Mouse (Mus musculus) B cell, adult 2 months (primary cell): Measurements from ENCODE around the gene Kcng3.
A peak's percentile ranks its signal among the peaks of the same experiment; 100 is the strongest.

ENCODE experiments used
- DNase-seq, 2 experiments: peaks; one replicate each; pipeline ENCODE4 v3.0.0; 2022

Gene Kcng3

DNA sequence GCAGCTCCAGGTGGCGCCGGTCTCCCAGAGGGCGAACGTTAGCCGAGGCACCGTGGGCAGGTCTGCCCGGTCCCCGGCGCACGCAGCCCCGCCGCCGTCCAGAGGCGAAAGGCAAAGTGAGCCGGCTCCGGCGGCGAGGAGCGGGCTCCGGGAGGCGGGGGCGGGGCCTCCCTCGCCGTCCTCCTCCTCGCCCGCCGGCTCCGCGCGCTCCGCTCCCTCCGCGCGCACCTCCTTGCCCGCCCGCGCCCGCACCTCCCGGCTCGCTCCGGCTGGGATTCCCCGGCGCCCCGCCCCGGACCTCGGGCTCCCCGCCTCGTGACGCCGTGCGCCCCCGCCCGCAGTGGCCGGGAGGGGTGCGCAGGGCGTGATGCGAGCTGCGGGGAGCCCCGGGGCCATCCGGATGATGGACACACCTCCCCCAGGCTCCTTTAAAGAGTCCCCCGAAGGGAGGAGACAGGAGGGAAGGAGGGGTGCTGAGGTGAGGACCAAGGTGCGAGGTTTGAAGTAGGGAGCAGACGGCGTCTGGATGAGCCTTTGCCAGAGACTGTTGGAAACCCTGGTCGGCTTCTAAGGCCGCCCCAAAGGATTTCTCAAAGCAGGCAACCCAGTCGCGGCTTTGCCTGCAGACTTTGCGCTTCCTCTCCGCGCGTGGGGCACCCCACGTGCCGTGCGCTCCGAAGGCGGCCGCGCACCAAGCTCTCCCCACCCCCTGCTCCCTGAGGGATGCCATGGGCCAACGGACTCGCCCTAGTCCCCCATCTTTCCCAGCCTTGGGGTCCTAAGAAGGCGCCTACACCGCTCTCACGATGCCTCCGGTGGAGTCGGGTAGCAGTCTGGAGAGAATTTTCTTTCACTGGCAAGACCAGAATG, at the start of gene Kcng3:
Gene Kcng3, minus strand, starts transcription at position 113 of the 870 bp plus-strand sequence.
- peak; percentile 42 to 58 for DNase-seq

DNA sequence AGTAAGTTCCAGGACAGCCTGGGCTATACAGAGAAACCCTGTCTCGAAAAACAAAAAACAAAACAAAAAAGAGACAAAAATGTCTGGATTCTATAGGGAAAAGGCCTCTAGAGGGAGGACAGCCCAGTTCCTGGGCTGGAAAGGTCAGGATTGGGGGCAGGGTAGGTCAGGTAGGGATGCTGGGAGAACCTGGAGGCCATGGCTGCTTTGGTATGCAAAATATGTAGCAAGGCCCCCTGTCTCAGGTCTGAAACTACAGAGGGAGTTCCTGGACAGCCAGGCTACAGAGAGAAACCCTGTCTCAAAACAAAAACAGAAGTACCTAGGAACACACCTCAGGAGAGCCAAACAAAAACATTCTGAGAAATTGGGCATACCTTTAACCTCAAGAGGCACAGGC, 45.7 kb upstream of the Kcng3 start:
- no peak for DNase-seq

DNA sequence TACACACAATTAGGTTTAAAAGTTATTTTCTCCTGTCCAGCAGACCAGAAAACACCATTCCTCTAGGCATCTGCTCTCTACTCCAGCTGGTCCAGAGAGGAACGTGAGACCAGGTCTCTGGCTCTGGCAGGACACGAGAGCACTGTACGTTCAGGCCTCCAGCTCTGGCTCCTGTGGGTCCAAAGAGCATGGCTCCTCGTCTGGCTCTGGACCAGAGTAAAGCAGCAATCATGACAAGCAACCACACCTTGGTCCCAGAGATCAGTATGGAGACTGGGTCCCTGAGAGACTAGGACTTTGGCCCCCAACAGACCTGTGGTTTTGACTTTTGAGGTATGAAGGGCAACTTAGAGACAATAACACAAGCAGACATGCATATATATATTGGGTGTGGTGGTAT, 41.0 kb upstream of the Kcng3 start:
- DNase-seq, result no peak

GRCm38 (mm10) chr17:83667934-83668690, 36.4 kb upstream of the Kcng3 start:
- no peak for DNase-seq

- DNase-seq, result peak; percentile 30 to 31
Observed at GRCm38 (mm10) chr17:83666597-83667287, 35.0 kb upstream of the Kcng3 start.

- no peak for DNase-seq
Observed at GRCm38 (mm10) chr17:83664761-83665160, 33.1 kb upstream of the Kcng3 start.

DNA sequence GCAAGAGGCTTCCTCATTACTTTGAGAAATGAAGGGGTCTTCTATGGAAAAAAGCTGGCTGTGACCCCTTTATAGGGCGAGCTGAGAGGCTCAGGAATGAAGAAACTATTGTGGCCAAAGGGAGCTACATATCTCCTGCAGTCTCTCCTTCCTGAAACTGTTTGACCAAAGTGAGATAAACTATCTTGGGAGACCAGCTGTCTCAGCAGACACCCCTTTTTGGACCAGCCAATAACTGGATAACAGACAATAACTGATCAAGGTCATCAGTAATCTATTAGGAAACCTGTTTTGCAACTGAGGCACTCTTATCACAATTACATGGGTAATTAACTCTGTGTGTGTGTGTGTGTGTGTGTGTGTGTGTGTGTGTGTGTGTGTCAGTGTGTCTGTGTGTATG, 27.2 kb upstream of the Kcng3 start:
- no peak for DNase-seq

DNA sequence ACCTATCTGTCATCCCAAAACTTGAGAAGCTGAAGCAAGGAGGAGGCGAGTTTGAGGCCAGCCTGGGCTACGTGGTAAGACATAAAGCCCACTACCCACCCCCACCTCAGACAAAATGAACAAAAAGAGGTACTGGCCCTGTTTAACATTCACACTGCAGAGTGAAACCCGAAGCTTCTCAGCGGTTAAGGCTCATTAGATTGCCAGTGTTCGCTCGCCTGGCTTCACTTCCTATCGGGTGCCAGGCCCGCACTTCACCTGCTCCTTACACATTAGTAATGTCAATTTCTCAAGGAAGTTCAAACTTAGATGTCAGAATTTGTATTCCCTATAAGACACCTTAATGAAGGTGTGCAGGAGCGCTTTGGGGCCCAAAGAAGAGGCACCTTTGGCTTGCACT, 25.7 kb upstream of the Kcng3 start:
- DNase-seq, result peak; percentile 31 to 33

GRCm38 (mm10) chr17:83655732-83656131, 24.0 kb upstream of the Kcng3 start:
- no peak for DNase-seq

DNA sequence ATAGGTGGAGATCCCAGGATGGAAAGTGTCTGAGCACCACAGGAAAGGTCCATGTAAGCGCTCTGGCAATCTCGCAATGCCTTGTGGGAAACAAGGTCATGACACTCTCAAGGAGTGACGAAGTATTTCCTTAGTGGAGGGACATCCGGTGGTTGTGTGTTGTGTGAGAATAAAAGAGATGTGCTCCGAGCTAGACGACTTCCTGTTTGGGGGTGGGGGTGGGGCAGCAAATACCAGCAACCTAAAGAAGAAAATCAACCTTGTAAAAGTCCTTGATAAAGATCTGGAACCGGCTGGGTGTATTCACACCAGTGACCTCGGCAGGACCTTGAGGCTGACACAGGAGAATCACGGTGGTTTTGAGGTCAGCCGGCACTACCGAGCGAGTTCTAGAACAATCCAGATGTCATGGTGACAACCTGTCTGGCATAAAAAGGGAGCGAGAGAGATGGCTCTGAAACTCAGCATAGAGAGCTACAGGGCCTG, 23.0 kb upstream of the Kcng3 start:
- DNase-seq, result peak; percentile 35 to 37

GRCm38 (mm10) chr17:83653635-83654034, 21.9 kb upstream of the Kcng3 start:
- no peak for DNase-seq

DNA sequence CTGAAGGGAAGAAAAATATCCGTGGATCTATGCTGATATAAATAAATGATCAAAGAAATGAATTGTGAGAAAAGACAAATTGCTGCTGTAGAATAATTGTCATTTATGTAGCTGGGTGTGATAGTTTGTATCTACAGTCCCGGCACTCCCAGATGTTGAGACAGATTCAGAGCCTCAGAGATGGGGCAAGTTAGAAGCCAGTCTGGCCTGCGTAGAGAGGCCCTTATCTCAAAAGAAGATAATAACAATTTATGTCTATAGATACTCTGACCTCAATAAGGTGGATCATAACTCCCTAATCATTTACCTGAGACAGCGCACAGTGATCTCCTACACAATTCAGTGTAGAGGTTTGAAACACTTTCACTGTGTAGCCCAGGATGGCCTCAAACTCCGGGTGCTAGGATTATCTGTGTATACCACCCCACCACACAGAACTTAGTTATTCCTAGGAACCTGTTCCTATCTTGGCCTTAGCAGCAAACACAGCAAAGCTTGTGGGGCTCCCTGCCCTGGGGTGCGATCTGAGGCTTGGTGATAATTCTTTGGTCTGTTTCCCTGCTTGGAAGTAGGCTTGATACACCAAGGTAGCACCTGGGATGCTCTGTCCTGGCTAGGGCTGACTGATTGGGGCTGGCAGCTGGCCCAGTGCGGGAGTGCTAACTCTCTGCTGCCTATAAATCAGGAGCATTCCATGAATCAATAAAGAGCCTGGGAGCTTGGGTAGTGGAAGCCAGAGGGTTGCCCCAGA, 19.4 kb upstream of the Kcng3 start:
- DNase-seq, result no peak

- peak; percentile 48 for DNase-seq
Observed at GRCm38 (mm10) chr17:83649986-83650385, 18.3 kb upstream of the Kcng3 start.

DNA sequence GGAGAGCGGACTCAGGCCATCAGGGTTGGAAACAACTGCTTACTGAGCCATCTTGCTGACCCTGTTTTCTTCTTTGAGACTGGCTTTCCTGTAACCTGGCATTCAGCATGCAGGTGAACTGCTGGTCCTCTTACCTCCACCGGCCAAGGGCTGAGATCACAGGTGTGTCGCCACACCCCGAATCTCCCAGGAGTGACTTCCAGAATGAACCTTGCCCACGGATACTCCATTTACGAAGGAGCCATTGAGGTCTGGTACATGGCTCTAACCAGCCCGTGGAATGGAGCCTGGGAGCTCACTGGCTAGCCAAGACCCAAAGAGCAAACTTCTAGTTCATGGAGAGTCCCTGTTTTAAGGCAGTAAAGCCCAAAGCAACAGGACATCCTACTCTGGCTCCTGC, 15.7 kb upstream of the Kcng3 start:
- DNase-seq, result no peak

DNA sequence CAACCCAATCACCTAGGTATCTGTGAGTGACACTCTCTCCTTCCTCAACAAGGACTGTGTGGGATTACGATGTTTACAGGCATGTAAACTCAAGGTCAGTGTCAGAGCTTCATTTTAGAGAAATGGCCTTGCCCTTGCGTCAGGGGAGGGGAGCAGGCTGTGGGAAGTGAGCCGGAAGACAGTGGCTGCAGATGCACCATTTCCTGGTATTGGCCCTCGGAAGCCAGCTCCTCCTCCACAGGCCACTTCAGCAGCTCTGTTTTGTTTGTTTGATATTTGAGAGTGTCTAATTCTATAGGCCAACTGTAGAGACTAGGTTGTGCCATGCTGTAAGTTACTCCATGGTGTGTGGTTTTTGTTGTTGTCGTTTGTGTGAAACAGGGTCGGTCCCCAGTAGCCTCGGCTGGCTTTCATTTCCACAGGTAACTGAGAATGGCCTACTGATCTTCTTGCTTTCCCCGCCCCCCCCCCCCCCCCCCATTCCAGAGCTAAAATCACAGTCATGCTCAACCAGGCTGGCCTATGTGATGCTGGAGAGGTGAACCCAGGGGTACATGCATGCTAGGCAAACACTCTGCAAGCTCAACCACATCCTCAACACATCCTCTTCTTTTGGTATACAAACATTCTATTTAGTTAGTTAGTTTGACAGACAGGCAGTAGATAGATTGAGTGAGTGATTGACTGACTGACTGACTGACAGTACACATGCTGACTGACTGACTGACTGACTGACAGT, 14.9 kb upstream of the Kcng3 start:
- DNase-seq, result no peak

DNA sequence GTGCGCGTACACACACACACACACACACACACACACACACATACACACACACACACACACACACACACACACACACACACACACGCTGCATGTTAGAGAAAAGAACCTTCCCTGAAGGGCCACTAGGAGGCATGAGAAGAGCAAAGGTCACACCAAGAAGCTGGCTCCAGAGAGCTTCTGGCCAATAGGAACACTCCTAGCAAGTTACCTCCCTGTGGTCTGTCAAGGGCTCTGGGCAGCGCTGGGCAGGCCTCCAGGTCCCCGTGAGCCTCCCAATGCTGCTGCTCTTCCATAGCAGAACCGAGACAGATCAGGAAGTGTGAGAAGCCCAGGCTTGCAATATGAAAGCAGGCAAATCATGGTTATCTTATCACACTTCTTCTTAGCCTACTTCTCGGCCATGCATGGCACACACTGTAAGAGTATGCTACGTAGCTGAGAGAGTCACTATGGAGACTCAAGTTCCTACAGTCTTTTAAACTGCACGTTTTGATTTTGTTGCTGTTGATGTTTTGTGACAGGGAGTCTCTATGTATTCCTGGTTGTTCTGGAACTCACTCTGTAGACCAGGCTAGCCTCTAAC, 13.6 kb upstream of the Kcng3 start:
- peak; percentile 58 to 62 for DNase-seq

DNA sequence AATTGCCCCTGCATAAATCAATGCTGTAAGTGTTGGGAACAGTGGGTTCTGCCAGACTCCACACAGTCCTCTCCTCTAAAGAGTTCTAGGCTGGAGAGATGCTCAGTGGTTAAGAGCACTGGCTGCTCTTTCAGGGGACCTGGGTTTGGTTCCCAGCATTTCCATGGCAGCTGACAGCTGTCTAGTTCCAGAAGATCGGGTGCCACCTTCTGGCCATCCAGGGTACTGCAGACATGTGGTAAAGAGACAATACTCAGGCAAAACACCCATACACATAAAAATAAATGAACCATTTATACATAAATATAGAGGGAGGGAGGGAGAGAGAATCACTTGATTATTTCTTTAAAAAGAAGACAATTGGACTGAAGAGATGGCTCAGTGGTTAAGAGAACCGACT, 5.7 kb upstream of the Kcng3 start:
- DNase-seq, result peak; percentile 83 to 86

DNA sequence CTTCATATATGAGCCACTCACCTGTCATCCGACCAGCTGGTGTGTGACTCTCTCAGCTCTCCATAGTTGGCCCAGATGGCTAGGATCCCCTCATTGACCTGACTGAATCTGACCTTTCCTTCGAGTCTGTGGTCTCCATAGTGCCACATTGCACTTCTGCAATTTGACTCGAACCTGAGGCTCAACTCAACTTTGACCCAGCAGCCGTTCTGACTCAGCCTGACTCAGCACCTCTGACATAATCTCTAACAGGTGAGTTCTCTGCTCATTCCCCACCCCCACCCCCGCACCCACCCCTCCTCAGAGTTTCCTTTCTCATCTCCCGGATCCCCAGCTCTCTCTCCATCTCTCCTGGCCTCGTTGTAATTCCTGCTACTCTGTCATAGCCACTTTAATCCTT, 4.7 kb upstream of the Kcng3 start:
- no peak for DNase-seq

DNA sequence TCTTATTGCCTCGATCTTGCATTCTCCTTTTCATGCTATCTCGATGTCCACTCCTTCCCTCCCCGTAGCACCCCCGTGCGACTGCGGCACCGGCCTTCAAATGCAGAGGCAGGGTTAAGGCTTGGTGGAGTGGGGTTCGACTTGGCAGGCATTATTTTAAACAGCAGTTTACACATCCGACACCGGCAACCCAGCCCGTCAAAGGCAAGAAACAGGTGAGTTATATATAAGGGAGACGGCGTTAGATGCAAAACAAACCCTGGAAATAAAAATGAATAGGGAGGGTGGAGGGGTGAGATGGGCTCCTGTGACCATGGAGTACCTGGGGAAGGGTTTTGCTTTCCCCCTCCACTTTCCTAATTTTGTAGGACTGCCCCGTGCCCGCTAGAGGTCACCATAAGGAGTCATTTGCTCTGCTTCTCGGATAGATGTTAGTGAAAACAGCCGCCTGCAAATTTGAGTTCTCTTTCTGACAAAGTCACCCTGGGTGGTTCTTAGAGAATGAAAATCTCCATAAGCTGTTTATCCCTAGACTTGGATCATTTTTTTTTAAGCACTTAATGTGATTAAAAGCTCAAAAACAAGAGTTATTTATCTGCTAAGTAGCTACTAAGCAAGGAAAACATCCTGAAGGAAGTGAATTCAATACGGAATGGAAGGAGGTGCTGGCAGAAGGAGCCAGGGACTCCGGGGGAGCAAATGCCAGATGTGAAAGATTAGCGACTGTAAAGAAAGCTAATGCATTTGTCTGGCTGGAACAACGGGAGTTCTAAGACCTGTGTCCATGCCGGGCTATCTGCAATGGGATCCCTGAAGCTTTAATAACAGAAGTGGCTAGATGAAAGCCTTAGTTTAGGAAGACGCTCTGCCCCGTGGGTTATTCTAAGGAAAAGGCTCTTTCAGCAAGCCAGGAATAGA, 1.2 kb upstream of the Kcng3 start:
- DNase-seq, result peak; percentile 80 to 81
